Mouse (Mus musculus) kidney, postnatal 0 days (tissue): ENCODE measurements around the gene Tssk1. TPM values are rescaled to one million over a fixed set of nuclear protein-coding genes. Genes with fewer than 3 reads are reported as not detected.
A peak's percentile ranks its signal among the peaks of the same experiment; 100 is the strongest.

Experiments
- ATAC-seq: fragments of 200-750 bp; cut with Nextera tagmentation; replicated peaks from 2 replicates; pipeline ENCODE4 v1.8.0; 2017; ENCODE audit warnings: low read depth, moderate number of reproducible peaks, moderate TSS enrichment, moderate library complexity; ENCODE audit not compliant: low FRiP score
- DNase-seq: peaks from one replicate; pipeline ENCODE4 v3.0.0-alpha.2; 2016; ENCODE audit warnings: low spot score
- H3K27ac ChIP-seq: fragments of 300-500 bp; sonication (generic); 2 replicates; pipeline ENCODE4 v1.5.1; 2014; ENCODE audit warnings: mild to moderate bottlenecking
- H3K27me3 ChIP-seq: fragments of 300-500 bp; sonication (generic); 2 replicates; pipeline ENCODE4 v1.6.1; 2014; ENCODE audit warnings: low read length, mixed read lengths; ENCODE audit not compliant: insufficient read depth
- H3K36me3 ChIP-seq: fragments of 300-500 bp; sonication (generic); 2 replicates; pipeline ENCODE4 v1.6.1; 2014; ENCODE audit warnings: low read length, mixed read lengths; ENCODE audit not compliant: insufficient read depth
- H3K4me1 ChIP-seq: fragments of 300-500 bp; sonication (generic); replicated peaks from 2 replicates; pipeline ENCODE4 v1.6.1; 2014; ENCODE audit warnings: antibody characterized with exemption, low read length, mixed read lengths; ENCODE audit not compliant: insufficient read depth
- H3K4me2 ChIP-seq: fragments of 300-500 bp; sonication (generic); 2 replicates; pipeline ENCODE4 v1.6.1; 2014; ENCODE audit warnings: mild to moderate bottlenecking, low read length, moderate library complexity, mixed read lengths
- H3K4me3 ChIP-seq: fragments of 300-500 bp; sonication (generic); replicated peaks from 2 replicates; pipeline ENCODE4 v1.5.1; 2014; ENCODE audit warnings: low read depth, low read length
- H3K9ac ChIP-seq: fragments of 300-500 bp; sonication (generic); 2 replicates; pipeline ENCODE4 v1.6.1; 2014; ENCODE audit warnings: low read depth, low read length
- H3K9me3 ChIP-seq: fragments of 300-500 bp; sonication (generic); replicated peaks from 2 replicates; pipeline ENCODE4 v1.6.1; 2016; ENCODE audit warnings: low read length, inconsistent platforms, mixed read lengths
- CTCF ChIP-seq: IDR thresholded peaks from 2 replicates; pipeline ENCODE4 v1.5.1; 2016; ENCODE audit warnings: antibody characterized with exemption, low read depth, mild to moderate bottlenecking, moderate library complexity
- WGBS: fragments of 180-500 bp; shearing (Covaris S2); extraction: QIAGEN DNeasy Blood & Tissue Kit; methylation state at CpG from one replicate; pipeline ENCODE4 v1.1.7; 2014; 5-methylcytosine and 5-hydroxymethylcytosine counted together
- polyA plus RNA-seq: library from polyadenylated mRNA; unstranded; fragments of >200 nt; fragmentation: Nextera tagmentation; extraction: Ambion mirVana; gene quantifications from 2 replicates; pipeline ENCODE4 v1.2.1, GENCODE M21; 2015

Tssk1 gene
- polyA plus RNA-seq, 1 experiment from 2014 or later: 0.05 TPM

- 84% methylated on average over 7 of the region's 7 CpGs for WGBS
- H3K4me1 ChIP-seq: no peaks in the 10 kb centered on the region
- H3K9me3 ChIP-seq: no peaks in the 10 kb centered on the region
- H3K36me3 ChIP-seq: peaks cover 59% of the 10 kb centered on the region
- no peak overlapping the region for H3K4me3 ChIP-seq
- no peak overlapping the region for H3K4me2 ChIP-seq
- no peaks in the 10 kb centered on the region for H3K27me3 ChIP-seq
- DNase-seq: no peak
- no peak overlapping the region for H3K9ac ChIP-seq
- ATAC-seq: no peak
- no peak overlapping the region for H3K27ac ChIP-seq
- no peak for TF ChIP-seq CTCF
These were observed 36.9 kb upstream of the Tssk1 start for GRCm38 (mm10) chr16:17857157-17857556.

- H3K36me3 ChIP-seq: peaks cover 49% of the 10 kb centered on the region
These were observed 35.4 kb upstream of the Tssk1 start for GRCm38 (mm10) chr16:17858592-17858991.

DNA sequence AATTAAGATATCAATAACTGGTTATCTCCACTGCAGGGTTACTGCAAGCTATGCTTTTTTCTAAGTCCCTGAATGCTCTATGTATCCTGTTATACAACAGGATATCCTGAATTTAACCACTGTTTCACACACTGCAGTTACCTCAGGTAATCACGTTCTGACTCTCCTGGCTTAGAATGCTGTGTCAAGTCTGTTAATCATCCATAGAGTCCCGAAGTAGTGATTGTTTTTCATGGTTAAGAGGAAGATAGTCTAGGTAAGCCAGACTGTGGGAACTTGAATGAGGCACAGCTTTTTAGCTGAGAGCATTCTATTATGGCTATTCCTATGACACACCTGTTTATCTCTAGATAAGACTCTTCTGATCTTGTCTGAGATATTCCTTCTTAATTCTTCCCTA, 28.7 kb upstream of the Tssk1 start:
- Histone ChIP-seq H3K4me2 (no peak overlapping the region), H3K27ac (no peak overlapping the region), H3K9ac (no peak overlapping the region), H3K4me3 (no peak overlapping the region), H3K36me3 (peaks cover 8% of the 10 kb centered on the region; the same call in 1 of the 2 replicates), H3K4me1 (no peaks in the 10 kb centered on the region), H3K27me3 (no peaks in the 10 kb centered on the region), H3K9me3 (no peaks in the 10 kb centered on the region)
- TF ChIP-seq CTCF: no peak
- 63% methylated on average over 2 of the region's 2 CpGs for WGBS
- DNase-seq: peak; percentile 11
- ATAC-seq: no peak

More at GRCm38 (mm10) chr16:17858592-17858991, 35.4 kb upstream of the Tssk1 start:
- Histone ChIP-seq H3K4me3 (no peak overlapping the region), H3K9ac (no peak overlapping the region), H3K4me2 (no peak overlapping the region), H3K9me3 (no peaks in the 10 kb centered on the region), H3K27me3 (no peaks in the 10 kb centered on the region), H3K4me1 (no peaks in the 10 kb centered on the region), H3K27ac (no peak overlapping the region)
- peak; percentile 79 for TF ChIP-seq CTCF
- DNase-seq: peak; percentile 36
- ATAC-seq: peak; percentile 54; the same call in 1 of the 2 replicates

DNA sequence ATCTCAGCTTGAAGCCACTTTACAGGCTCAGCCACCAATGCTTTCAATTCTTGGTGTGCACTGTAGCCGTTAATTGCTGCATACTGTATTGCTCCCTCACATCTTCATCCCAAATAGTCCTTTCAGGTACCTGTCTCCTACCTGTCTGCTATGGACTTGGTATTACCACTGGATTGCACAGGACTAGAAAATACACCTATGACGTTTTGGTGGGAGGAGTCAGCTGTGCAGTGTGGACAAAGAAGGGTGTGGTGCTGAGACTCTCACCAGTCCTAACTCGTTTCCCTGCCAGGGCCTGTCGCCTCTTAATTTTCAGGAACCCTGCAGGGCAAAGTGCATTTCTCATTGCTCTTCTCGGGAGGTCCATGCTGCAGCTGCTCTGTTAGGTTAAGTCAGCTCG, 28.3 kb upstream of the Tssk1 start:
- H3K9me3 ChIP-seq: no peaks in the 10 kb centered on the region
- no peak for DNase-seq
- TF ChIP-seq CTCF: no peak
- H3K36me3 ChIP-seq: peaks cover 11% of the 10 kb centered on the region; the same call in 1 of the 2 replicates
- peak; percentile 43; the same call in 1 of the 2 replicates for ATAC-seq
- no peak overlapping the region for H3K4me2 ChIP-seq
- no peak overlapping the region for H3K9ac ChIP-seq
- H3K4me3 ChIP-seq: no peak overlapping the region
- H3K27ac ChIP-seq: no peak overlapping the region
- 66% methylated on average over 6 of the region's 6 CpGs for whole genome bisulfite sequencing
- no peaks in the 10 kb centered on the region for H3K27me3 ChIP-seq
- no peaks in the 10 kb centered on the region for H3K4me1 ChIP-seq

DNA sequence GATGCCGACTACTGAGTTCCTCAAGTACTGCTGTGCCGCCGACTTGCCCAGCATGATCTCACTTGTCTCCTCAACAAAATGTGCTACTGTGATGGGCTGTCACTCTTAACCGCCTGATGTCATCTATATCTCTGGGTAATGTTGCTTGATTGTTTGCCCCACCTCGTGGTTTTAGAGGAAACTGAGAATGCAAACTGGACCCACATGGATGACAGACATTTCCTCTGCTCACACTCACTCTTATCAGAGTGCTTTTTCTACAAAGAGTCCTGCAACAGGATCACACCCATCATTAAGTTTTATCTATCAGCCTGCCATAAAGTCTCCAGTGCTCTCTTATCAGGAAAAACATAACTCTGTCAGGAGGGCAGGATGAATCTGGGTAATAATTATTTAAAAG, 22.8 kb upstream of the Tssk1 start:
- H3K36me3 ChIP-seq: peaks cover 24% of the 10 kb centered on the region; the same call in 1 of the 2 replicates
- no peaks in the 10 kb centered on the region for H3K27me3 ChIP-seq
- 76% methylated on average over 5 of the region's 5 CpGs for WGBS
- no peaks in the 10 kb centered on the region for H3K4me1 ChIP-seq
- no peak for ATAC-seq
- H3K4me2 ChIP-seq: no peak overlapping the region
- no peaks in the 10 kb centered on the region for H3K9me3 ChIP-seq
- H3K4me3 ChIP-seq: no peak overlapping the region
- no peak for TF ChIP-seq CTCF
- H3K27ac ChIP-seq: no peak overlapping the region
- no peak overlapping the region for H3K9ac ChIP-seq
- no peak for DNase-seq

- H3K36me3 ChIP-seq: peaks cover 24% of the 10 kb centered on the region; the same call in 1 of the 2 replicates
These were observed 21.0 kb upstream of the Tssk1 start for GRCm38 (mm10) chr16:17872995-17873394.

DNA sequence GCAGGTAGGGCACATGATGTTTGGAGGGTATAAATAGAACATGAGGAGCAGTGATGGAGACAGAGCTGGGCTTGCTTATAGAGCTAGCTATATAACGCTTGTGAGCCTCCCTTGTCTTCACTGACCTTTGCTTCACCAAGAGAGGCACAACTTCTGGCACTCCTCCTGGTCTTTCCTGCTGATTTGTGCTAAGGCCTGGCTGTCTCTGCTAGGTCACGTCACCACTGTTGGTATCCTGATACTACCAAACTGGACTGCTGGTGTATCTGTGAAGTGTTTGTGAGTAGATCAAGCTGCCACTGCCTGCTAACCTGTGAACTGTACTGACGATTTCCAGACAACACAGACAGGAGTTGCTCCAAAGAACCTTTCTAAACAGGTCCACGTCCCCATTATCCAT, 18.8 kb upstream of the Tssk1 start:
- ATAC-seq: no peak

More at GRCm38 (mm10) chr16:17872995-17873394, 21.0 kb upstream of the Tssk1 start:
- no peak for DNase-seq
- Histone ChIP-seq H3K4me2 (no peak overlapping the region), H3K4me1 (no peaks in the 10 kb centered on the region), H3K27me3 (no peaks in the 10 kb centered on the region), H3K4me3 (no peak overlapping the region), H3K27ac (no peak overlapping the region), H3K9ac (no peak overlapping the region), H3K9me3 (no peaks in the 10 kb centered on the region)
- no peak for ATAC-seq
- no peak for TF ChIP-seq CTCF
- 40% methylated on average over 4 of the region's 4 CpGs for WGBS

More for the DNA sequence above, 18.8 kb upstream of the Tssk1 start:
- WGBS: 73% methylated on average over 4 of the region's 4 CpGs
- Histone ChIP-seq H3K4me1 (no peaks in the 10 kb centered on the region), H3K27me3 (no peaks in the 10 kb centered on the region), H3K27ac (no peak overlapping the region), H3K36me3 (peaks cover 18% of the 10 kb centered on the region; the same call in 1 of the 2 replicates), H3K4me3 (no peak overlapping the region), H3K9me3 (no peaks in the 10 kb centered on the region), H3K9ac (no peak overlapping the region), H3K4me2 (no peak overlapping the region)
- TF ChIP-seq CTCF: no peak
- no peak for DNase-seq
